Comparison of ENCODE assay signal across 32 mouse cellular contexts in the genomic region with DNA sequence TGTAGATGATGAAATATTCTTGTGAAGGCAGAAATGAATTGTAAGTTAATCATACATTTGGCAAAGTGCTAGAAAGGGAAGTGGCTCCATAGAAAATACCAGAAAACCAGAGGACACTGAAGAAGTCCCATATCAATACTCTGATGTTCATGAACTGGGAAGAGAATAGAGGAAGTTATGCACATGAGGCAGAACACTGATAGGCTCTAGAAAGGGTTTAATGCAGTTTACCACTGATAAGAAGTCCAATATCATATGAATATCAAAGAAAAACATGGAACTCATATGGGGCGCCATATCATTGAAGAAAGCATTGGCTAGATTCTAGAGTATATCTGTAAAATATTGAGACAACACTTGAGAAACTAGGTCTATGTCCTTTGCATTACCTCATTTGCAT.
"Had no signal": no experiment of that assay in that cellular context is flagged by ENCODE, and none has a peak within 500 bp of the region (broad histone marks: within the 10 kb centered on the region; RNA-seq: fewer than 3 reads in every experiment).

No protein-coding gene starts in this region.

- H3K4me2 ChIP-seq: limb, embryonic 12.5 days; limb, embryonic 13.5 days; limb, embryonic 15.5 days; liver, embryonic 11.5 days; liver, embryonic 12.5 days; liver, embryonic 13.5 days; liver, embryonic 15.5 days; lung, embryonic 14.5 days; lung, embryonic 15.5 days; midbrain, embryonic 11.5 days; midbrain, embryonic 12.5 days; midbrain, embryonic 13.5 days; midbrain, embryonic 15.5 days; neural tube, embryonic 12.5 days had no signal

- H3K4me1 ChIP-seq: limb, embryonic 10.5 days; limb, embryonic 12.5 days; limb, embryonic 13.5 days; limb, embryonic 15.5 days; liver, embryonic 12.5 days; liver, embryonic 13.5 days; liver, embryonic 15.5 days; lung, embryonic 15.5 days; megakaryocyte, embryonic 14.5 days; neural tube, embryonic 12.5 days had no signal

- H3K27me3 ChIP-seq: limb, embryonic 12.5 days; limb, embryonic 13.5 days; limb, embryonic 15.5 days; liver, embryonic 12.5 days; liver, embryonic 13.5 days; liver, embryonic 15.5 days; lung, embryonic 15.5 days; megakaryocyte, embryonic 14.5 days; midbrain, embryonic 12.5 days; midbrain, embryonic 13.5 days; midbrain, embryonic 15.5 days; neural tube, embryonic 12.5 days had no signal

- H3K27ac ChIP-seq: limb, embryonic 10.5 days; limb, embryonic 12.5 days; limb, embryonic 13.5 days; limb, embryonic 15.5 days; liver, embryonic 12.5 days; liver, embryonic 13.5 days; liver, embryonic 14.5 days; liver, embryonic 15.5 days; lung, embryonic 15.5 days; macrophage; midbrain, embryonic 10.5 days; midbrain, embryonic 12.5 days; midbrain, embryonic 13.5 days; midbrain, embryonic 15.5 days; neural tube, embryonic 12.5 days had no signal

- H3K4me3 ChIP-seq: limb, embryonic 10.5 days; limb, embryonic 12.5 days; limb, embryonic 13.5 days; limb, embryonic 15.5 days; liver, embryonic 12.5 days; liver, embryonic 13.5 days; liver, embryonic 15.5 days; lung, embryonic 15.5 days; megakaryocyte, embryonic 14.5 days; midbrain, embryonic 10.5 days; midbrain, embryonic 12.5 days; midbrain, embryonic 13.5 days; midbrain, embryonic 15.5 days; myocyte; neural tube, embryonic 12.5 days had no signal

- H3K36me3 ChIP-seq: limb, embryonic 10.5 days; limb, embryonic 12.5 days; limb, embryonic 13.5 days; limb, embryonic 15.5 days; liver, embryonic 12.5 days; liver, embryonic 13.5 days; liver, embryonic 15.5 days; lung, embryonic 15.5 days; midbrain, embryonic 10.5 days; midbrain, embryonic 12.5 days; midbrain, embryonic 13.5 days; midbrain, embryonic 15.5 days; neural tube, embryonic 12.5 days had no signal

- H3K9ac ChIP-seq: limb, embryonic 12.5 days; limb, embryonic 13.5 days; limb, embryonic 15.5 days; liver, embryonic 12.5 days; liver, embryonic 13.5 days; liver, embryonic 14.5 days; liver, embryonic 15.5 days; liver, postnatal 0 days; lung, embryonic 14.5 days; lung, embryonic 15.5 days; midbrain, embryonic 12.5 days; midbrain, embryonic 13.5 days; midbrain, embryonic 15.5 days; neural tube, embryonic 12.5 days had no signal

- H3K9me3 ChIP-seq: limb, embryonic 10.5 days; limb, embryonic 12.5 days; limb, embryonic 13.5 days; limb, embryonic 15.5 days; liver, embryonic 12.5 days; liver, embryonic 13.5 days; liver, embryonic 15.5 days; lung, embryonic 15.5 days; megakaryocyte, embryonic 14.5 days; midbrain, embryonic 10.5 days; midbrain, embryonic 12.5 days; midbrain, embryonic 13.5 days; midbrain, embryonic 15.5 days; neural tube, embryonic 12.5 days had no signal

- DNase-seq: left cerebral cortex, postnatal 4 days; liver; liver, embryonic 13.5 days; liver, postnatal 0 days; lung, adult 18-20 months; lung, adult 2 months; lung, embryonic 14.5 days; lung, postnatal 10 days; lung, postnatal 14 days; lung, postnatal 36 days; lung, postnatal 4 days; midbrain, embryonic 14.5 days had no signal

- ATAC-seq: liver, embryonic 12.5 days; liver, postnatal 0 days; lung, postnatal 0 days; midbrain, embryonic 13.5 days; midbrain, embryonic 15.5 days; midbrain, embryonic 16.5 days had no signal
